Mouse (Mus musculus): ENCODE data around the gene Ube4b. TPM values are rescaled to one million over a fixed set of nuclear protein-coding genes. Genes with fewer than 3 reads are reported as not detected.
"Not testable (repeated sequence)": the region's sequence is repeated elsewhere in the genome, so short reads cannot be mapped to it uniquely, and the experiment has no call there.

Gene Ube4b
- total RNA-seq (2021) = 100 to 1,000 TPM in 1 of 2 experiments, 10 to 100 TPM in 1; 93.9 to 103 TPM

GRCm38 (mm10) chr4:149426325-149427199 is at the start of gene Ube4b:
TSS of gene Ube4b (minus strand) at chr4:149426749.
- intact Hi-C loops (cut with DNase I) = loop anchor here (1.0 to 2.0 kb wide), 2 partner anchors 19 to 28 kb away; no protein-coding TSS in a partner anchor

GRCm38 (mm10) chr4:149475096-149475495 is 48.5 kb upstream of the Ube4b start:
- intact Hi-C loops (cut with DNase I) = no loop called here

More at GRCm38 (mm10) chr4:149426325-149427199, at the start of gene Ube4b:
- peak; percentile 99 for DNase-seq (ENCODE audit: low spot score in 2 of 2)

DNA sequence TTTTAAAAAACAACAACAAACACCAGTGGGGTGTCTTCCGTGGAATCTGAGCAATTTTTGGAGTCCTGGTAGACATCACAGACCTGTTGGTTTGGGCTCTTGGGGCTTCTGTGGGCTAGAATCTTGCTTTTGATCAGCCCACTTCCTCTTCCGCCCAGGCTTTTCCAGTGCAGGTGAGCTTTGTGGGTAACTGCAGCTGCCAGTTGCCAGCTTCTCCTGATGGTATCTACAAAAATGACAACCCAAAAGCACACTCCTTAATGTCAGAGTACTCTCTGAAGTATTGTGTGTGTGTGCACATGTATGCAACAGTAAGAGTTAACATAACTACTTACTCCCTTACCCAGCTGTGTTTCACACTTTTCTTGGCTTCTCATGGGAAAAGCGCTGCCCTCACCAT is 43.0 kb upstream of the Ube4b start:
- DNase-seq (ENCODE audit: low spot score in 2 of 2) = no peak
- intact Hi-C loops (cut with DNase I) = no loop called here

More at GRCm38 (mm10) chr4:149475096-149475495, 48.5 kb upstream of the Ube4b start:
- no peak for DNase-seq (ENCODE audit: low spot score in 2 of 2)

DNA sequence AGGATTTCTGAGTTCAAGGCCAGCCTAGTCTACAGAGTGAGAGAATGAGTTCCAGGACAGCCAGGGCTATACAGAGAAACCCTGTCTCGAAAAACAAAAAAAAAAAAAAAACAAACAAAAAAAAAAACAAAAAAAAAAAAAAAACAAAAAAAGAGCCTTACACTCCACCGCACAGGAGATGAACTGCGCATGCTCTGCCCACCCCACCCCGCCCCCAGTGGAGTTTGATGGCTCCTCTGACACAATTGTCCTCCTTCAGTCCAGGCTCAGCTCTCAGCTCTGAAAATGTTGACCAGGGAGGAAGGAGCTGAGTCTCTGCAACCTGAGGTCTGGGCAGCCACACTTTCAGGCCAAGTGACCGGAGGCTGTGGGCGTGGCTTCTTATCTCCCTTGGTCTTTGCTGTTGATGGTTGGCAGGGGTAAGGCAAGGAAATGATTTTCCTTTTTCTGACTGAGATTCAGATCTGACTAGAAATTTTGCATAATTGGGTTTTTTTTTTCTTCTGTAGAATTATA is 36.9 kb upstream of the Ube4b start:
- intact Hi-C loops (cut with DNase I) = no loop called here
- no peak for DNase-seq (ENCODE audit: low spot score in 2 of 2)

- intact Hi-C loops (cut with DNase I) = no loop called here
- DNase-seq (ENCODE audit: low spot score in 2 of 2) = no peak
These were observed 35.9 kb upstream of the Ube4b start for GRCm38 (mm10) chr4:149462305-149462971.

- no peak for DNase-seq (ENCODE audit: low spot score in 2 of 2)
- intact Hi-C loops (cut with DNase I) = no loop called here
These were observed 35.2 kb upstream of the Ube4b start for GRCm38 (mm10) chr4:149461579-149462304.

DNA sequence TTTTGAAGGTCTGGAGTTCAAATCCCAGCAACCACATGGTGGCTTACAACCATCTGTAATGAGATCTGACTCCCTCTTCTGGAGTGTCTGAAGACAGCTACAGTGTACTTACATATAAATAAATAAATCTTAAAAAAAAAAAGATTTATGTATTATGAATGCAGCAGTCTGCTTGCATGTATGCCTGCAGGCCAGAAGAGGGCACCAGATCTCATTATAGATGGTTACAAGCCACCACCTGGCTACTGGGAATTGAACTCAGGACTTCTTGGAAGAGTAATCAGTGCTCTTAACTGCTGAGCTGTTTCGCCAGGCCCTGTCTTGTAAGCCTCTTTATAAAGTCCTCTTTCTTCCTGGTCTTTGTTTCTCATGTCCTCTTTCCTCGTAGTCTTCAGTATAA is 33.9 kb upstream of the Ube4b start:
- intact Hi-C loops (cut with DNase I); DNase-seq (ENCODE audit: low spot score in 2 of 2): not testable (repeated sequence)

- DNase-seq (ENCODE audit: low spot score in 2 of 2) = no peak
- intact Hi-C loops (cut with DNase I) = no loop called here
These were observed 32.9 kb upstream of the Ube4b start for GRCm38 (mm10) chr4:149459425-149459824.

DNA sequence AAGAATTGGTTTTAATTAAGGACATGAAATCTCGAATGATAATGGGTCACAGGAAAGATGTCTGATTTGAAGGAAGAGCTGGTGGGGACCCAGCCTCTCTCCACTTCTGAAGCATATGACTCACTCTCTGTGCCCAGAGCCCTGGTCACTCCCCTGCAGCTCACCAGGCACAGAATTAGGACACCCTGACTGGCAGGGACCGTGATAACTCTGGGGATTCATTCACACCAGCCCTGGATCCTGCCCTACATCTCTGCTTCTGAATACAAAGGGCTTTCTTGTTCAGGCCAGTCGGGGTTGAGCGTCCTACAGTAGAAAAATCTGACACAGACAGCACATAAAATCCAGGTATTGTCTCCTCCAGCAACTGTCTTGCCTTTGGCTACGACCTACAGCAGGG is 32.0 kb upstream of the Ube4b start:
- DNase-seq (ENCODE audit: low spot score in 2 of 2) = no peak
- intact Hi-C loops (cut with DNase I) = no loop called here

- intact Hi-C loops (cut with DNase I) = no loop called here
- DNase-seq (ENCODE audit: low spot score in 2 of 2) = no peak
These were observed 31.4 kb upstream of the Ube4b start for GRCm38 (mm10) chr4:149457831-149458430.

DNA sequence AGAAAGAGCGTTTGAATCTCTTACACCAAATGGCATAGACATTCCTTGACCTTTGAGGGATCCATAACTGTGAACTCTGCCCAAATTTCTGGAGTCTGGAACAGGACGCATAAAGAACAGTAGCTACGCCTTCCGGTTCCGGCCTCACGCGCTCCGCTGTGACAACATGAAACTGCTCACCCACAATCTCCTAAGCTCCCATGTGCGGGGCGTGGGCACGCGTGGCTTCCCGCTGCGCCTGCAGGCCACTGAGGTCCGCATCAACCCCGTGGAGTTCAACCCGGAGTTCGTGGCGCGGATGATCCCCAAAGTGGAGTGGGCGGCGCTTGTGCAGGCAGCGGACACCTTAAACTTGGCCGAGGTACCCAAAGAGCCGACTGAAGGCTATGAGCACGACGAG is 30.6 kb upstream of the Ube4b start:
- intact Hi-C loops (cut with DNase I); DNase-seq (ENCODE audit: low spot score in 2 of 2): not testable (repeated sequence)

DNA sequence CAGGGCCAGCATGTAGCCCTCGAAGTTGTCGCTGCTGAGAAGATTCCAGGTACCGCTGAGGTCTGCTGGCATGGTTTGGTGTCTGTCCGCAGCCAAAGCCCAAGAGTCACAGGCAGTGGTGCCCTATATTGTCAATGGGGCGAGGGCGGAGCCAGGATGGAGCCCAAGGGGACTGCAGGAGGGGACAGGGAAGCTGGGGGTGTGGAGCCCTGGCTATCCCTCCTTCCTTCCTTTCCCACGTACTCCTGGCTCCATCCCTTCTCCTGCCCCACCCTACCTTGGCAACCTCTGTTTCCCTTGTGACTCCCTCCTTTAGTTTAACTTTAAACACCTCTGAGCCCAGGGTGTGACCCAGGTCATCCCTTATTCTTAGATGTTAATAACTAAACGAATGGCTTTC is 28.3 kb upstream of the Ube4b start, which contains the start of gene Rbp7:
Rbp7 (minus strand) TSS at position 100 of the 400 bp plus-strand sequence.
- intact Hi-C loops (cut with DNase I) = no loop called here

GRCm38 (mm10) chr4:149454263-149454662 is 27.7 kb upstream of the Ube4b start:
- intact Hi-C loops (cut with DNase I) = no loop called here
- no peak for DNase-seq (ENCODE audit: low spot score in 2 of 2)

More for the DNA sequence above, 28.3 kb upstream of the Ube4b start, which contains the start of gene Rbp7:
- DNase-seq (ENCODE audit: low spot score in 2 of 2) = no peak

DNA sequence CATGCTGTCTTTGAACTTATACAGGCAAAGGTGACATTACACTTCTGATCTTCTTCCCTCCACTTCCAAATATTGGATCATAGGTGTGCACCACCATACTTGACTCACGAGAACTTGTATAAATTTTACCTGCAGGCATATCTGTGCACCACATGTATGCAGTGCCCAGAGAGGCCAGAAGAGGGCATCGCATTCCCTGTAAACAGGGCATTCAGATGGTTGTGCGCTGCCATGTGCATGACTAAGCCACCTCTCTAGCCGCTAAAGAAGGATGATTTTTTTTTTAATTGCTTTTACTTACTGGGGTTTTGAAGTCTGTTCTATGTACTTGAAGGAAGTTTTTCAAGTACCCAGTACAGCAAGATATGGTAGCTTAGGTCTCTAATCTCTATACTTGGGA is 27.1 kb upstream of the Ube4b start:
- intact Hi-C loops (cut with DNase I) = no loop called here
- no peak for DNase-seq (ENCODE audit: low spot score in 2 of 2)

DNA sequence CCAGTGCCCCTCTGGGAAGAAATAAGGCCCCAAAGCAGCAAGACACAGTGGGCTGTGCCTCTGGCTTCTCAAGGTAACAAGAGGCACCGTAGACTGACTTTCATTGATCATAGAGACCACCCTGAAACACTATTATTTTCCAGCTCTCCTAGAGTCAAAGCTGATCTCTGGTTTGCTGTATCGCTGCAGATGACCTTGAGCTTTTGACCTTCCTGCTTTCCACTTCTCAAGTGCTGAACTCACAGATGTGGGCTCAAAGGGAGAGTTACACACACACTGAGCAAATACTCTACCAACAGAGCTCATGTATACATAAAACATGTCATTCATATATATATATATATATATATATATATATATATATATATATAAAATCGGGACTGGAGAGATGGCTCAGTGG is 24.1 kb upstream of the Ube4b start:
- intact Hi-C loops (cut with DNase I) = no loop called here
- DNase-seq (ENCODE audit: low spot score in 2 of 2) = no peak

DNA sequence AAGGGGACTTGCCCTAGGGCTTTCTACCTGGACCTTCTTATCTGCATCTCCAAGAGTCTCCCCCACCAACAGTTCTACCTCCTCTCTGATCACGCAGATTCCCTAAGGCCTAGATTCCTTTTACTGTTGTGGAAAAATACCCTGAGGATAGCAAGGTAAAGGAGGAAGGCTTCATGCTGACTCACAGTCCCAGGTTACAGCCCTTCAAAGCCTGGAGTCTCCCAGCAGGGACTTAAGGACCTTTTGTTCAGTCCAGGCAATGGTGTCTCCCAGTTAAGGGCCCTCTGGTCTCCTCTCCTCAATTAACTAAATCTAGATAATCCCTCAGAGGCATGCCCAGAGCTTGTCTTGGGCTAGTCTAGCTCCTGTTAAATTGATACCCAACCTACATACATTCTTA is 19.8 kb upstream of the Ube4b start:
- intact Hi-C loops (cut with DNase I) = no loop called here
- DNase-seq (ENCODE audit: low spot score in 2 of 2) = no peak

DNA sequence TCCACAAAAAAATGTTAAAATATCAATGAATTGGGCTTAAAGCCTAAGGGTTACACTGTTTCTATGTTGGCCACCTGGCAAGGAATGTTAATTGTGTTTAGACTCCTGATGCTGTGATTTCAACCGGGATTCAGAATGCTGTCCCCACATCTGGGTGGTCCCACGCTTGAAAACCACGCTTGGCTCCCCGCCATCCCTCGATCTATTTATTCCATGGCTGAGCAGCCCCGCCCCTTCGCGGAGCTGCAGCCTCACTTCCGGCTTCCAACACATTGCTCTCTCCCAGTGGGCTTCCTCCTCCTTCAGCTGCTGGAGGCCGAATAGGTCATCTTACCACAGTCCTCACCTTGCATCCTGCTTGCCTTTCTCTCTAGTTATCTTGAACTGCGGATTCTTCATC is 19.3 kb upstream of the Ube4b start:
- intact Hi-C loops (cut with DNase I) = loop anchor here (1.0 kb wide), 1 partner anchor 20 kb away; the partner anchor contains the start of gene Ube4b
- peak in 1 of 2 experiments; percentile 16 for DNase-seq (ENCODE audit: low spot score in 2 of 2)

DNA sequence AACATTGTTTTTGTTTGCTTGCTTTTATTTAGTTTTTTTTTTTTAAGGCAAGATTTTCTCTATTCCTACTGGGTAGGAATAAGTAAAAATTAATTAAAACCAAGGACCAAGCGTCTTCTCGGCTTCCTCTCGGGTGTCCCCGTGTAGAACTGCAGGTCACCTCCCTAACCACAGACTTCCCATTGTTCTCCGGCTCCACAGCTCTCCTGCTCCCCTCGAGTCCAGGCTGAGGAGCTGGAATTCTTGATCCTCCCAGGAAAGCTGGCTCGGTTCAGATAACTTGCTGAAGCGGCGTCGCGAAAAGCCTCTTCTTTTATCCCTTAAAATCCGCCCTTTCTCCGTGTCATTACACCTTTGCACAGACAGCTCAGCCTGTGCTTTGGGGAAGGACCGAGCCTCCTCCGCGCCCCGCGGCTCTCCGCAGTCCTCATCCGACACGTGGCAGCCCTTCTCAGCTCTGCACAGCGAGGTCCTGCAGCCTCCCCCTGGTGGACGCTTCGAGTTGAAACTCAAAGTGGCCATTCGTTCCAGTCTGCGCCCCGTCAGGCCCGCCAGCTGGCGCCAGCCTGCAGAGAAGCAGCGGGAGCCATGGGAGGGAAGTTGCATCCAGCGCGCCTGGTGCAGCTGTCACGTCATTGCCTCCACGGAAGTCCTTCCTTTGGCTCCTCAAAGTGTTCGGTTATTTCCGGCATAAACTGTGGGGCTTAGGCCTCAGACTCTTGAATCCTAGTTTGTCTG is 18.6 kb upstream of the Ube4b start:
- DNase-seq (ENCODE audit: low spot score in 2 of 2) = peak; percentile 85 to 94
- intact Hi-C loops (cut with DNase I) = loop anchor here (1.0 kb wide), 1 partner anchor 19 kb away; the partner anchor contains the start of gene Ube4b

GRCm38 (mm10) chr4:149444465-149444864 is 17.9 kb upstream of the Ube4b start:
- intact Hi-C loops (cut with DNase I) = no loop called here
- DNase-seq (ENCODE audit: low spot score in 2 of 2) = no peak
